Mouse (Mus musculus) bone marrow macrophage, adult 2 months (primary cell): ENCODE results near the gene Scd4.

Source experiments
- CTCF ChIP-seq: IDR thresholded peaks from 2 replicates; pipeline ENCODE4 v1.5.1; 2012; ENCODE audit warnings: low read depth, mild to moderate bottlenecking, low read length, moderate library complexity
- POLR2A ChIP-seq: IDR thresholded peaks from 2 replicates; pipeline ENCODE4 v1.6.1; 2012; ENCODE audit warnings: mild to moderate bottlenecking, low read depth, low read length, borderline replicate concordance

- TF ChIP-seq POLR2A (no peak), CTCF (no peak)
Observed at GRCm38 (mm10) chr19:44382682-44383321, 49.9 kb downstream of the Scd4 start.
